Mouse (Mus musculus) layer of hippocampus, adult 2 months (tissue): Measurements from ENCODE around the gene Igfbp5. TPM values are rescaled to one million over a fixed set of nuclear protein-coding genes. Genes with fewer than 3 reads are reported as not detected.

ENCODE experiments used
- DNase-seq, 2 experiments: peaks; one replicate each; pipeline ENCODE4 v3.0.0; 2022; ENCODE audit warnings: low spot score in 2 of 2
- H3K27ac ChIP-seq: fragments of 200-600 bp; 2 replicates; pipeline ENCODE4 v1.8.1; 2022
- H3K4me3 ChIP-seq: fragments of 200-600 bp; 2 replicates; pipeline ENCODE4 v1.8.1; 2022; ENCODE audit warnings: mild to moderate bottlenecking
- CTCF ChIP-seq: fragments of 200-600 bp; conservative IDR thresholded peaks from 2 replicates; pipeline ENCODE4 v1.8.1; 2022; ENCODE audit warnings: antibody characterized with exemption, mild to moderate bottlenecking, moderate library complexity
- long read RNA-seq, 2 experiments: library from polyadenylated mRNA; stranded (forward); transcript quantifications; one replicate each; pipeline ENCODE4 v2.0.0; 2021; ENCODE audit warnings: borderline mapping rate in 2 of 2
- total RNA-seq, 2 experiments: library from RNA; stranded (reverse); gene quantifications; 2 replicates each; pipeline ENCODE4 v1.2.3; 2021

The Igfbp5 gene
- total RNA-seq: 10 to 100 TPM; 72.5 to 79.3 TPM
- long read RNA-seq, experiment 1, full-length matches to known transcripts: 22 of 40 reads
- long read RNA-seq, experiment 1, partial matches to known transcripts: 0 of 40 reads
- long read RNA-seq, experiment 1, other reads (novel, unspliced or antisense): 18 of 40 reads
- long read RNA-seq, experiment 2, full-length matches to known transcripts: 35 of 58 reads
- long read RNA-seq, experiment 2, partial matches to known transcripts: 1 of 58 reads
- long read RNA-seq, experiment 2, other reads (novel, unspliced or antisense): 22 of 58 reads

DNA sequence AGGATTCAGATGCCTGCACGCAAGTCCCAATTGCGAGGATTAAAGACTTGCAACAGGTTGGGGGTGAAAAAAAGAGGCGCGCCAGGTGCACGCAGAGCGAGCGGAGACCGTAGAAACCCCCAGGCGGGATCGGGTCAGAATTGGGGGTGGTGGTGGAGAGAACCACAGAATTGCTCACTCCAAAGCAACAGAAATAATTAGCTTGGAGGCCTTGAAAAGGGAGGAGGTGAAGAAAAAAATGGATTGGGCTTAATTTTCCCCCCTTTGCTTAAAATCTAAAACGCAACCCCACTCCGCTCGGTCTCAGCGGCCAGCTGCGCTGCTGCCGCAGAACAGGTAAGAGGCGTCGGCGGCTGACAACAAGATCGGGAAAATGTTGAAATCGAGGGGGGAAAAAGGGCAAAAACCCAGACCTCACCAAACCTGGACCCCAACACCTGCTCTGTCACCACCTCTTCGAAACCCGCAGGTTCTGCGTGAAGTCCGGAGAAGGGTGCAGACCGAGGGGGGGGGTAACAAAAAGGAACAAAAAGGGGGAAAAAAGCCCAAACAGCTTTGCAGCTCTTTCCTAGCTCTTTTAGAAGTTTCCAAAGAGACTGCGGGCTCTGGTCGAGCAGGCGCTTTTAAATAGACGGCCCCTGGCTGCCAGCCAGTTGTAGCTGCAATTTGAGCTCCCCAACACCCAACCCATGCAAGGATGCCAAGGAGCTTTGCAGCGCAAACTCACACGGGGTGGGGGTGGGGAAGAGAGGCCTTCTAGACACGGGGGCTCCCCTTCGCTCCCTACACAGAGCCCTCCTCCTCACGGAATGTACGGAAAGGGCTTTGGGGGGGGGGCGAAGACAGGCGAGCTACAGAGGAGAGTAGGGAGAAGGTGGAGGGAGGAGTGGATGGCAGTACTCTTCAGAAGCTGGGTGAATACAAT is at the start of gene Igfbp5:
TSS of gene Igfbp5 (minus strand) at position 598 of the 925 bp plus-strand sequence.
- DNase-seq: peak in 1 of 2 experiments; percentile 63
- Histone ChIP-seq H3K27ac (peak within 1 kb of the TSS; percentile 95), H3K4me3 (peak within 1 kb of the TSS; percentile 68)
- no peak for TF ChIP-seq CTCF

DNA sequence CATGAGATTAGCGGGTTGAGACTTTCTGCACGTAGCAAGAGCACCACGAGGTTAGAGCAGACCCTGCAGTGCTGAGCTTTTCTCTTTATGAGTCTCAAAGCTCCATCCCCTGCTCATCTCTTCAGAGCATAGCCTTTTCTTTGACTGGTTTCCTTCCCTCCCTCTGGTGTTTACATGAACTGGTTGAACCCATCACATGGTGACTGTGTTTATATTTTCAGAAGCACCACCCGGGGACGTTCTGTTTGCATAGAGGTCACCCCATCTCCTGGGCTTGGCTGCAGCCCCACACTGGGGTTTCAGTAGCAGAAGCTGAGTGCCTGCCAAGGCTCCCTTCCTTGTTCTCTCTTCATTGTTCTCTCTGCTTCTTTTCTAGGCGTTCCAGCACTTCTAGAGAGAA is 40.1 kb upstream of the Igfbp5 start:
- H3K27ac ChIP-seq: no peak overlapping the region
- no peak for TF ChIP-seq CTCF
- no peak overlapping the region for H3K4me3 ChIP-seq
- peak; percentile 10 to 12 for DNase-seq

DNA sequence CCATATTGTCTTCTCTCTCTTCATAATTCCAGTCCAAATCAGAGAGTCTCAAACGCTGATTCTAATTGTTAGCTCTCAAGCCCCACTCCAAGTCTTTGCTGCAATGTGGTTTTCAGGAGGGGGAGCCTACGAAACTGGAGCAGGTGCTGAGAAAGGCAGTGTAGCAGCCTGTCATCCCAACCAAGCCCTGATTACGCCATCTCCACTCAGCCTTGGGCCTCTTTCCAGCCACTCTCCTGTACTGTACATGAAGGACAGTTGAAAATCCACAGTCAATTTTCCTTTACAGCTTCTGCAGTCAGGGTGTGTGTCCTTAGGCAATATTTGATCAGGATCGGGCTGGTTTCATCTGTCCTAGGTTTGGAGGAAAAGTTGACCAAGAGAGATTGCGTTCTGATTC is 38.4 kb upstream of the Igfbp5 start:
- no peak for TF ChIP-seq CTCF
- H3K27ac ChIP-seq: no peak overlapping the region
- H3K4me3 ChIP-seq: no peak overlapping the region
- DNase-seq: no peak

DNA sequence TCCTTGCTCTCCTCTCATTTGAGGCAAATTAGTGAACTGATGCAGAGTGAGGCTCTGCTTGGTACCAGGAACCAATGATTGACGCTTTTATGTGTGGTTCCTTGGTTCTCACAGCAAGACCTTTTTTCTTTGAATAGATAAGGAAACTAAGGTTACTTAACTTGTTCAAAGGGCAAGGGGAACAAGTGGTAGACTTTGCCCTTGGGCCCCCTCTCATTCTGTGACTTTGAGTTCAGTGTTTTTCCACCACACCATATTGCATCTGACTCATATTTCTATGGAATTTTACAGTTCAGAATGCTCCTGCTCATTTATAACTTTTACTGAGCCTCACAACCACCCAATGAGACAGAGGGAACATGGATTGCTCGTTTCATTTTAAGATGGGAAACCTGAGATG is 21.1 kb upstream of the Igfbp5 start:
- DNase-seq: no peak
- H3K27ac ChIP-seq: no peak overlapping the region
- TF ChIP-seq CTCF: no peak
- H3K4me3 ChIP-seq: no peak overlapping the region

DNA sequence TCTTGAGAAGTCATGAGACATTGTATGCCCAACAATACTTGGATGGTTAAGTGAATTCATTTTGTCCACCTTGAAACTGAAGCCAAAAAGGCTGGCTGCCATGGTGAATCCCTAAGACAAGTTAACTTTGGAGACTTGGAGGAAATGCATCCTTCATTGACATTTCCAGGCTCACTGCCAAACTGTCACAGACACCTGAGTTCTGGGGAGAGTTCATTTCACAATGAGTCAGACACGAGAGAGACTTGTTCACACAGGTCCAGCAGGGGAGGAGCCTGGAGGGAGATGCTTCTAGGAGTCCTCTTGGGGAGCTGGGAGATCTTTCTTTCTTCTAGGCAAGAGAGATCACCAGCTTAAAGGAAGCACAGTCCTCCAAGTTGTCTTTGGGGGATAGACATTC is 13.2 kb upstream of the Igfbp5 start:
- TF ChIP-seq CTCF: no peak
- DNase-seq: no peak
- Histone ChIP-seq H3K27ac (no peak overlapping the region), H3K4me3 (no peak overlapping the region)

DNA sequence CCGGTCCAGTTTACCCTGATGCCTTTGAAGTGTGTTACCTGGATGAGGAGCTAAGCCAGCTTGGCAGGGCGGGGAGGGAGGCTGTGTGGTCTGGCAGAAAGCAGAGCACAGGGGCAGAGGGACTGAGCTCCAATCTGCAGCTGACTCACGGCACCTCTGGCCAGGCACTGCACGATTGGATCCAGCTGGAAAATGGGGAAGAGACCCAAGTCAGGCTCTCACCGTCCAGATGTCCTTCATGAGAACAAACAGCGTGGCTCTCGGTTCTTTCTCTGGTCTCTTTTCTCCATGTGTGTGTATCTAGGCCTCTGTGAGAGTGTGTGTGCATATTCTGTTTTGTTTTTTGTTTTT is 11.1 kb upstream of the Igfbp5 start:
- TF ChIP-seq CTCF: no peak
- Histone ChIP-seq H3K27ac (no peak overlapping the region), H3K4me3 (no peak overlapping the region)
- DNase-seq: no peak

DNA sequence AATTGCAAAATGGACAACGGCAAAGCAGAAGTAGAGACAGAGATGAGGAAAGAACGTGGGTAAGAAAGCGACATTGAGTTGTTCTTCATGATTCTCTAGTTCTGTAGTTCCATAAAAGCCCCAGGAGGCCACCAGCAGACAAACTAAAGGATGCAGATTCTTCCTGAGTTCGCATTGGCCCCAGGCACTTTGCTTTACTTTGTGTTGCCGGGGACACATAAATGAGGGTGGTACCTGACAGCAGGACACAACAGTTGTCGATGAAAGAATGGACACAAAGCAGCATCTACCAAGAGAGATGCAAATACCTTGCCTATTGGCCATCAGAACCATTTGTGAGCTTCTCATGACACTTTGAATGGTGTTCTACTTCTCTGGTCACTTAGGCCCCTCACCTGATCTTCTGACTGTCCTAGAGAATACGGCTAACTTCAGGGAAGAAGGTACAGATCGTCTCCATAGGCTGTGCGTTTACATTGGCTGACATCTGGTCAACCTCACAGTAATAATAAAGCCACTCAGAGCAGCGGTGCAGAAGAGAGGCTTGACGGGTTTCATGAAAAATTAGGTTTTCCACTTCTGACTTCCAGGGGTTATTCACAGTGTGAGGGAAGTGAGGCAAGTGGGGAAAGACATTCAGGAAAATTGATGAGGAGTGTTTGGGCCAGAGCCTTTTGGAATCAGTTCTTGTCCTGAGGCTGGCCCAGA is 10.6 kb upstream of the Igfbp5 start:
- no peak overlapping the region for H3K4me3 ChIP-seq
- no peak overlapping the region for H3K27ac ChIP-seq
- DNase-seq: no peak
- TF ChIP-seq CTCF: no peak

DNA sequence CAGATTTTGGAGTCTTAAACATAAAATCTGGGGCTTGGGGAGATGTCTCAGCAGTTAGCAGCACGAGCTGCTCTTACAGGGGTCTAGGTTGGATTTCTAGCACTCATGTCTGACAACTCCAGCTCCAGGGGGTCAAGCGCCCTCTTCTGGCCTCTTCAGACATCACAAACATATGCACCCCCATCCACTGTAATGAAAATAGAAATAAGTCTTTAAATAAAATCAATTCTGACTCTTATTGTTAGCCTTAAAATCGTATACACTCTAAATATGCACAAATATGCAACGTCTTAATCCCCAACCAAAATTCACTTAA is 4.6 kb upstream of the Igfbp5 start:
- Histone ChIP-seq H3K4me3 (no peak overlapping the region), H3K27ac (no peak overlapping the region)
- no peak for DNase-seq
- TF ChIP-seq CTCF: peak; percentile 68

DNA sequence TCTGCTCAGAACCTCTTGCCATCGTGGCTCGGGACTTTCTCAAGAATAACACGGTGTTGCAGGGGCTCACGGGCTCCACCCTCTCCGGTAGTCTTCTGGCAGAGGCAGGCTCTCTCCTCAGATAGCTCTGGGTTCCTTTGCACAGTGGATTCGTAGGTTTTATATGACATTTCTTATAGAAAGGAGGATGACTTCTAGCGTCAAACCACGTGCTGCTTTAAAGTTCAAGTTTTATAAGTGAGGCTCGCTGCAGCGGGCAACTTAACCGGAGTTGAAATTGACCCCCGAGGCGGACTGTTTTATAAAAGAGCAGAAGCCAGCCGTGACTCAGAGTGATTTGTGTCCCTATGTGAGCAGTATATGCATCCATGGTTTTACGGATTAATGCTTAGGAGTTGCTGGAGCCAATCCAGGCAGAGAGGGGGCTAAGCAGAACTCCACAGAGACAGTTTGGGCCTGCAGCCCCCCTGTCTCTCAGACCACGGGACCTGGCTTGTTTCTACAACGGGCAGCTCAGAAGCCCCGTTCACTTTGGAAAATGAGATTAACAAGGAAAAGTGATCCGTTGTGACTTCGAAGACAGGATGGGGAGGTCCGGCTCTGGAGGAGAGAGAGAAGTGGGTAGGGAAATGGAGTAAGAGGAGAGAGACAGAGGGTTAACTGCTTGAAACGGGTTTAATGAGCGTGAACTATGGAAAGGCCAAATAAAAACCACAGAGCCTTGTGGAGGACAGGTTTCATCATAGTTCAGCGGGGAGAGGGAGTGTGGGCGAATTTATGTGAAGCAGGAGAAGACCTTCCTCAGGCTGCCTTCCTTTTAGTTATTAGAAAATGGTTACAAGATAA is 4.0 kb upstream of the Igfbp5 start:
- no peak for DNase-seq
- Histone ChIP-seq H3K4me3 (no peak overlapping the region), H3K27ac (no peak overlapping the region)
- TF ChIP-seq CTCF: no peak

DNA sequence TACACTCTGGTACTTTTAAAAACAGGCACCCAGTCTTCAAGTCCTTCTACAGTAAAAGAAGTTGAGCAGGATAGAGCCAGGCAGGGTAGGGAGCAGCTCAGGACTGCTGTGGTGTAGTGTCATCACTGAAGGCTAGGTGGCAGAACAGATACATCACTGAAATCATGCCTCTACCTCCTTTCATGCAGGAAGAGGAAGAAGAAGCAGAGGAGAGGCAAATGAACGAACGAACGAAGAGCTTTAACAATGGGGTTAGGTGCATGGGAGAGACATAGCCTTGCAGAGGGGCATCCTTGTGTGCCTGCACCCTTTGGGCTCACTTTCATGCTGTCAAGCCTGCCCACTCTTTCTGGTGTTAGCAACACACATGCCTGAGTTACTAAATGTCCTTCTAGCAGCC is 3.2 kb upstream of the Igfbp5 start:
- TF ChIP-seq CTCF: peak; percentile 94
- H3K27ac ChIP-seq: 0 out of 2 replicates have a peak overlapping the region, but pooled peaks have one; percentile 39
- H3K4me3 ChIP-seq: no peak overlapping the region
- peak in 1 of 2 experiments; percentile 56 for DNase-seq

DNA sequence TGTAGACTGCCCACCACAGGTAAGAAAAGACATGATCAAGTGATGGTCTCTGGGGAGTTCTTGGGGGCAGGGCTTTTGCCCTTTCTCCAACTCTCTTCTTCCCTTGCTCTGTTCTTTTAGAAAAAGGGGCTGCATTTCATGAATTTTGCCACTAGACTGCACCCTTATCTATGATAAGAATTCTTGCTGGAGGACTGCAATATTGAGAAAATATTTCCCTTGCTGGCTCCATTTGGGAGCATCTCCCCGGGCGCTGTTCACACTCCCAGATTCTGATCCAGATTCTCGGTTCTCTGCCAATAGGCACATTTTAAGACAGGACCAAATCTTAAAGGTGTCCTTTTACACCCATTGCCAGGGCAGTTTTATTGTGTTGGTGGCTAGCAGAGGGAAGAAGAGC is 1.4 kb upstream of the Igfbp5 start:
- peak in 1 of 2 experiments; percentile 50 for DNase-seq

DNA sequence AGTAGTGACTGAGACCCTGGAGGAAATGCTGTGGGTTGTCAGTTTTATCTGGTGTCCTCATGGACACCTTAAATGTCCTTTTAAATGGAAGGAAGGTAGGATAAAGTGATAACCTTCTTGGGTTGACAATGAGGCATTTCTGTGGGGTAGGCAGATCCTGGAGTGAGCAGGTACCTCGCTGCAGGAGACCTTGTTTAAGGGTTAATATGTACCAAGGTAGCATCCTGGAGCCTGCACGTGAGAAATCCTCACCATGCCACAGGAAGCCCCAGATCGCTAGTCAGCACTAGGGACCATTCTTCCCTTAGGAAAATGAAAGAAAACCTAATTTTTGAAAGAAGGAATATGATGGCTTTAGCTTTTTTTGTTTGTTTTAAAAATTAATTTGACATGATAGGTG is 1.0 kb upstream of the Igfbp5 start:
- DNase-seq: no peak
- no peak for TF ChIP-seq CTCF
- peak overlapping the region; percentile 29; the same call in 1 of the 2 replicates for H3K27ac ChIP-seq
- no peak overlapping the region for H3K4me3 ChIP-seq

More for the DNA sequence above, 1.4 kb upstream of the Igfbp5 start:
- Histone ChIP-seq H3K27ac (peak overlapping the region; percentile 29), H3K4me3 (no peak overlapping the region)
- TF ChIP-seq CTCF: peak; percentile 86
